ENCODE assay signal across 13 mouse cellular contexts in genomic region chr1:194226550-194227160, GRCm38 (mm10).
DNase-seq lines count a peak whose midpoint lies in the region; ATAC-seq lines count a peak whose summit lies in the region.
"Had no signal": no experiment of that assay in that cellular context is flagged by ENCODE, and none has a peak within 500 bp of the region (broad histone marks: within the 10 kb centered on the region; RNA-seq: fewer than 3 reads in every experiment).

No protein-coding gene starts in this region.

- DNase-seq in intestine, embryonic 14.5 days (ENCODE audit: low spot score), result no peak
- peak; percentile 56 for DNase-seq in embryo, embryonic 11 days
- DNase-seq in neural tube, embryonic 10.5 days (ENCODE audit: extremely low spot score, low spot score), result peak; percentile 26
- DNase-seq in kidney, postnatal 4 days, result no peak
- no peak for DNase-seq in ovary, postnatal 10 days (ENCODE audit: low spot score)
- DNase-seq in ovary, postnatal 36 days (ENCODE audit: low spot score), result no peak
- DNase-seq: adrenal gland, adult 8-10 months; B cell, adult 2 months; thymus, postnatal 25 days had no signal

- WGBS in intestine, embryonic 14.5 days, result 31% methylated on average over 6 of the region's 6 CpGs
- WGBS in intestine, embryonic 16.5 days, result 30% methylated on average over 6 of the region's 6 CpGs
- WGBS in hindbrain, embryonic 12.5 days, result 18% methylated on average over 6 of the region's 6 CpGs

- H3K4me3 ChIP-seq in intestine, embryonic 14.5 days (ENCODE audit: low read depth, low read length), result no peak overlapping the region
- no peak overlapping the region for H3K4me3 ChIP-seq in intestine, embryonic 16.5 days (ENCODE audit: low read length)
- H3K4me3 ChIP-seq in hindbrain, embryonic 12.5 days, result no peak overlapping the region
- H3K4me3 ChIP-seq: limb, embryonic 15.5 days had no signal

- H3K4me1 ChIP-seq in intestine, embryonic 14.5 days (replicated peaks; ENCODE audit: control insufficient read depth, insufficient read depth, low read length), result peaks cover 33% of the 10 kb centered on the region
- peaks cover 6% of the 10 kb centered on the region for H3K4me1 ChIP-seq in intestine, embryonic 16.5 days (ENCODE audit: control insufficient read depth, insufficient read depth, low read length)
- peaks cover 60% of the 10 kb centered on the region for H3K4me1 ChIP-seq in hindbrain, embryonic 12.5 days

- H3K9ac ChIP-seq in intestine, embryonic 14.5 days (ENCODE audit: low read length), result no peak overlapping the region
- H3K9ac ChIP-seq in intestine, embryonic 16.5 days (ENCODE audit: low read depth, low read length), result no peak overlapping the region
- no peak overlapping the region for H3K9ac ChIP-seq in hindbrain, embryonic 12.5 days
- H3K9ac ChIP-seq: limb, embryonic 15.5 days had no signal

- ATAC-seq in intestine, embryonic 14.5 days (replicated peaks; ENCODE audit: low FRiP score, low TSS enrichment, low read depth), result no peak
- no peak for ATAC-seq in intestine, embryonic 16.5 days
- ATAC-seq in hindbrain, embryonic 12.5 days (ENCODE audit: low FRiP score), result peak; percentile 79

- no peaks in the 10 kb centered on the region for H3K27me3 ChIP-seq in intestine, embryonic 14.5 days (replicated peaks; ENCODE audit: control insufficient read depth, insufficient read depth, low read length)
- H3K27me3 ChIP-seq in intestine, embryonic 16.5 days (replicated peaks; ENCODE audit: control insufficient read depth, insufficient read depth, low read length), result no peaks in the 10 kb centered on the region
- H3K27me3 ChIP-seq in hindbrain, embryonic 12.5 days, result no peaks in the 10 kb centered on the region
- H3K27me3 ChIP-seq: limb, embryonic 15.5 days had no signal

- H3K9me3 ChIP-seq in intestine, embryonic 14.5 days (ENCODE audit: control insufficient read depth, low read length), result no peaks in the 10 kb centered on the region
- H3K9me3 ChIP-seq in intestine, embryonic 16.5 days (ENCODE audit: control insufficient read depth, low read length), result no peaks in the 10 kb centered on the region
- no peaks in the 10 kb centered on the region for H3K9me3 ChIP-seq in hindbrain, embryonic 12.5 days (replicated peaks)
- H3K9me3 ChIP-seq: limb, embryonic 15.5 days had no signal

- no peaks in the 10 kb centered on the region for H3K36me3 ChIP-seq in intestine, embryonic 14.5 days (ENCODE audit: control insufficient read depth, insufficient read depth, low read length)
- no peaks in the 10 kb centered on the region for H3K36me3 ChIP-seq in intestine, embryonic 16.5 days (ENCODE audit: control insufficient read depth, insufficient read depth, low read length)
- no peaks in the 10 kb centered on the region for H3K36me3 ChIP-seq in hindbrain, embryonic 12.5 days
- H3K36me3 ChIP-seq: limb, embryonic 15.5 days had no signal

- peak overlapping the region; percentile 7; the same call in 1 of the 2 replicates for H3K27ac ChIP-seq in intestine, embryonic 14.5 days (ENCODE audit: low read depth)
- H3K27ac ChIP-seq in intestine, embryonic 16.5 days (ENCODE audit: low read length), result no peak overlapping the region
- peak overlapping the region; percentile 89 for H3K27ac ChIP-seq in hindbrain, embryonic 12.5 days
- H3K27ac ChIP-seq: limb, embryonic 15.5 days; macrophage had no signal

- no peak overlapping the region for H3K4me2 ChIP-seq in intestine, embryonic 14.5 days (ENCODE audit: low read length)
- H3K4me2 ChIP-seq in intestine, embryonic 16.5 days (ENCODE audit: low read depth, low read length), result no peak overlapping the region
- no peak overlapping the region; the same call in 1 of the 2 replicates for H3K4me2 ChIP-seq in hindbrain, embryonic 12.5 days (replicated peaks)
- H3K4me2 ChIP-seq: limb, embryonic 15.5 days had no signal

Comparison
In these comparisons a context has a peak if more than half of its experiments do, and no peak if none do; other contexts are left out.
1. DNase-seq: peak in embryo, embryonic 11 days (single experiment) and neural tube, embryonic 10.5 days (single experiment); none in intestine, embryonic 14.5 days (single experiment), kidney, postnatal 4 days (0 of 2), ovary, postnatal 10 days (single experiment) and ovary, postnatal 36 days (single experiment).